Mouse (Mus musculus): ENCODE results near the gene Gm49340. TPM values are rescaled to one million over a fixed set of nuclear protein-coding genes. Genes with fewer than 3 reads are reported as not detected.

The Gm49340 gene
- polyA plus RNA-seq (2012; rRNA removed; ENCODE audit: low replicate concordance), result not detected in 2 replicates

DNA sequence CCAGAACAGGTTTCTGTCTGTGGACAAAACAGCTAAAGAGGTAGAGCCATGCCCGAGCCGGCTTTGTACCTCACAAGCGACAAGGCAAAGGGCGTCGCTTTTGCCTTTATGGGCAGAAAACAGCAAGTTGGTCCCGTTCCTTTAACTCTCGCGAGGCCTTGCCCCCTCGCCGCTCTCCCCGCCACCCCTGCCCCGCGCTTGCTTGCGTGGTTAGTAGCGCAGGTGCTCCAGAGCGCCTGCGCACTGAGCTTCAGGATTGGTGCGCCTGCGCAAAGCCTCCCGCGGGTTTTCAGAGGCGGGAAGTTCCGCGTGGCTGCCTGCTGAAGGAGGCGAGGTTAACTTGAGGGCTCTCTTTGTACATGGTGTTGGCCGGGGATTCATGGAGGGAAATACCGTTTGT, at the start of gene Gm49340, which contains the start of the genes Aspa and Spata22:
Gene Gm49340 (plus strand): TSS at position 300 of the 400 bp plus-strand sequence.
Gene Aspa (minus strand): TSS at position 155 of the 400 bp plus-strand sequence.
Gene Spata22 (plus strand): TSS at position 300 of the 400 bp plus-strand sequence.

DNA sequence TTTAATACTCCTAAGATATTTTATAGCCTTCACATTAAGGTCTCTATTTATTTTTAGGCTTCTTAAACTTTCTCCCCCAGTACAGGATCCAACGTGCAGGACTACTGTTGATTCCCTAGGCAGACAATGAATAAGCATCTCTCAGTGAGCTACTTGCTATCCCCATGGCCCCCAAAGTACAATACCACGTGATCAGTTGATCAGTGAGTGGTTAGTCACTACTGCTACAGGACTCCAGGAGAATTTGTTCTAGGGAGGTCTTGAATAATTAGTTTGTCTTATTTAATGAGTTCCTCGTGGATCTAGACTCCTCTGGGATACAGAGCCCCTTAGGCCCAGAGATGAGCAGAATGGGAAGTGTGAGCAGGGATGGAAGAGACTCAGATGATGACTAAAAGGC, 20.9 kb downstream of the Gm49340 start, which contains the start of gene Olfr20:
Gene Olfr20 (plus strand): TSS at position 301 of the 400 bp plus-strand sequence.

DNA sequence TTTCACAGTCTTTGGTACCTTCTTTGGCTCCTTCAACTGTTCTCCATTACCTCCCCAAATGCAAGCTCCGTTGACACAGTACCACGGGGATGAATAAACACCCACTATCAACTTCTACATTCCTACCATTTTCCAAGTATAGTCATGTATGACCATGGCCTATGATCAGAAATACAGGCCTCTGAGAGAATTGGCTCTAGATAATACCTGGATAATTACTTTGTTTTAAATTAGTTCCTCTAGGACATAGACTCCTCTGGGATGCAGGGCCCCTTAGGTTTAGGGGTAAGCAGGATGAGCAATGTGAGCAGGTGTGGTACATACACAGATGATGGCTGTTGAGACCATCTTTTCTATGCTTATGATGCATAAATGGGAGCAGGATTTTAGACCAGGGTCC, 41.4 kb downstream of the Gm49340 start, which contains the start of gene Olfr376:
Gene Olfr376 (plus strand): TSS at position 301 of the 400 bp plus-strand sequence.

DNA sequence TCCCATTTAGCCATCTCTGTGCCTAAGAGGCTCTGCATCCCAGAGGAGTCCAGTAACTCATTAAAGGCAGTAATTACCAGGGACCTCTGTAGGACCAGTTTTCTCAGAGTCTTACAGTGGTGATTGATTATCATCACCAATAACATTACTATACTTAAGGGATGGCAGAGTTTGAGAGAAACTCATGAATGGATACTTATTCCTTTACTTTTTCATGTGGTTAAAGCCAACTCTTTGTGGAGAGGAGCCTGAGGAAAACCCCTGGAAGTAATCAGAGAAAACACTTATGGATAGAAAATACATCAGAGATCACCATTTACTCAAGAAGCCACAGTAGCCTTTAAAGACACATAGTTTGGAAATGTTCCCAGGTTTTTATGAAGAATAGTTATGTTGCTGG, 70.0 kb downstream of the Gm49340 start, which contains the start of gene Olfr1:
Gene Olfr1 (minus strand): TSS at position 101 of the 400 bp plus-strand sequence.

Other genes starting within 250 kb of the Gm49340 start
- gene Itgae, start 239.2 kb upstream of the Gm49340 start, polyA plus RNA-seq (2012; rRNA removed; ENCODE audit: low replicate concordance), result 3.5 and 7.0 TPM in 2 replicates
- 1.8 and 3.7 TPM in 2 replicates for gene Haspin, start 191.4 kb upstream of the Gm49340 start, polyA plus RNA-seq (2012; rRNA removed; ENCODE audit: low replicate concordance)
- gene P2rx5, start 169.3 kb upstream of the Gm49340 start, polyA plus RNA-seq (2012; rRNA removed; ENCODE audit: low replicate concordance), result 0.33 TPM in 1 of 2 replicates, not detected in the other
- 45.1 and 69.0 TPM in 2 replicates for gene Emc6, start 152.7 kb upstream of the Gm49340 start, polyA plus RNA-seq (2012; rRNA removed; ENCODE audit: low replicate concordance)
- 98.3 and 181 TPM in 2 replicates for gene Tax1bp3, start 152.7 kb upstream of the Gm49340 start, polyA plus RNA-seq (2012; rRNA removed; ENCODE audit: low replicate concordance)
- 13.2 and 13.6 TPM in 2 replicates for gene Ctns, start 130.7 kb upstream of the Gm49340 start, polyA plus RNA-seq (2012; rRNA removed; ENCODE audit: low replicate concordance)
- gene Shpk, start 130.3 kb upstream of the Gm49340 start, polyA plus RNA-seq (2012; rRNA removed; ENCODE audit: low replicate concordance), result 15.3 and 15.7 TPM in 2 replicates
- gene Trpv1, start 95.4 kb upstream of the Gm49340 start, polyA plus RNA-seq (2012; rRNA removed; ENCODE audit: low replicate concordance), result 0.11 TPM in 1 of 2 replicates, not detected in the other
- gene Trpv3, start 62.4 kb upstream of the Gm49340 start, polyA plus RNA-seq (2012; rRNA removed; ENCODE audit: low replicate concordance), result 0.12 and 0.38 TPM in 2 replicates
- gene Aspa, start 145 bp upstream of the Gm49340 start, polyA plus RNA-seq (2012; rRNA removed; ENCODE audit: low replicate concordance), result 0.82 and 5.1 TPM in 2 replicates
- gene Spata22, start within 50 bp of the Gm49340 start, polyA plus RNA-seq (2012; rRNA removed; ENCODE audit: low replicate concordance), result not detected in 2 replicates
- gene Olfr20, start 21.0 kb downstream of the Gm49340 start, polyA plus RNA-seq (2012; rRNA removed; ENCODE audit: low replicate concordance), result 0.12 TPM in 1 of 2 replicates, not detected in the other
- not detected in 2 replicates for gene Olfr376, start 41.5 kb downstream of the Gm49340 start, polyA plus RNA-seq (2012; rRNA removed; ENCODE audit: low replicate concordance)
- not detected in 2 replicates for gene Olfr1, start 69.9 kb downstream of the Gm49340 start, polyA plus RNA-seq (2012; rRNA removed; ENCODE audit: low replicate concordance)
- gene Olfr378, start 98.7 kb downstream of the Gm49340 start, polyA plus RNA-seq (2012; rRNA removed; ENCODE audit: low replicate concordance), result not detected in 2 replicates
- not detected in 2 replicates for gene Olfr380, start 127.8 kb downstream of the Gm49340 start, polyA plus RNA-seq (2012; rRNA removed; ENCODE audit: low replicate concordance)
- not detected in 2 replicates for gene Olfr381, start 161.9 kb downstream of the Gm49340 start, polyA plus RNA-seq (2012; rRNA removed; ENCODE audit: low replicate concordance)
- not detected in 2 replicates for gene Olfr382, start 187.5 kb downstream of the Gm49340 start, polyA plus RNA-seq (2012; rRNA removed; ENCODE audit: low replicate concordance)

Data from duodenum, adult 2 months (tissue).